ENCODE assay signal across 8 mouse cellular contexts in the genomic region with DNA sequence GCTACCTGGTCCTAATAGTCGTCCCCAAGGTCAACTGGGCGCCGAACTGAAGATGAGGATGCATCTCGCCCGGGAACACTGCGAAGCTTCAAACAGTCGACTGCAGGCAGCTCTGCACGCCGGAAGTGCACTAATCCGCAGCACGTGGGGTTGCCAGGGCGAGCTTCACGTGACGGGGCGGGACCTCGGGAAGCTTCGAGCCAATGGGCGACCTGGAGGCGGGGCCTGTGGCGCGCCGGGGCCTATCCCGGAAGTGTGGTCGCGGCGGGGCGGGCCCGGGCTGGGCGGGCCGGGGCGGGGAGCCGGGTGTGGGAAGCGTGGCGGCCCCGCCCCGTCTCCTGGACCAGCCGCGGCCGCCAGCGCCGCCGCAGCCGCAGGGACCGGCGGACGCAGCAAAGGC. TPM values are rescaled to one million over a fixed set of nuclear protein-coding genes. Genes with fewer than 3 reads are reported as not detected.
DNase-seq lines count a peak whose midpoint lies in the region; ATAC-seq and TF ChIP-seq lines count a peak whose summit lies in the region.

A gene (plus strand): TSS at position 283 of the 400 bp plus-strand sequence.

- peak within 1 kb of the TSS; percentile 83 for H3K9ac ChIP-seq in forebrain, embryonic 13.5 days
- H3K9ac ChIP-seq in heart, postnatal 0 days (replicated peaks; ENCODE audit: low read depth, low read length): peak within 1 kb of the TSS; percentile 74
- peak within 1 kb of the TSS; percentile 65 for H3K9ac ChIP-seq in liver, embryonic 14.5 days (replicated peaks)
- H3K9ac ChIP-seq in stomach, embryonic 15.5 days: peak within 1 kb of the TSS; percentile 30; the same call in 1 of the 2 replicates

- no peak within 1 kb of the TSS for H3K27ac ChIP-seq in forebrain, embryonic 13.5 days
- H3K27ac ChIP-seq in heart, postnatal 0 days (ENCODE audit: low read depth): no peak within 1 kb of the TSS
- no peak within 1 kb of the TSS for H3K27ac ChIP-seq in liver, embryonic 14.5 days
- no peak within 1 kb of the TSS for H3K27ac ChIP-seq in stomach, embryonic 15.5 days

- H3K36me3 ChIP-seq in forebrain, embryonic 13.5 days (ENCODE audit: poor library complexity, severe bottlenecking): no peaks in the 10 kb centered on the region
- no peaks in the 10 kb centered on the region for H3K36me3 ChIP-seq in heart, postnatal 0 days (replicated peaks; ENCODE audit: control insufficient read depth, insufficient read depth, low read length)
- H3K36me3 ChIP-seq in liver, embryonic 14.5 days (replicated peaks; ENCODE audit: control insufficient read depth, insufficient read depth, low read depth): no peaks in the 10 kb centered on the region
- no peaks in the 10 kb centered on the region for H3K36me3 ChIP-seq in stomach, embryonic 15.5 days

- no peak for TF ChIP-seq CTCF in heart, postnatal 0 days (IDR thresholded peaks at IDR 0.05; ENCODE audit: low read depth)
- TF ChIP-seq CTCF in liver, embryonic 14.5 days (IDR thresholded peaks at IDR 0.05; ENCODE audit: low read depth): no peak

- peak; percentile 95 for ATAC-seq in cerebellum, adult (ENCODE audit: insufficient number of reproducible peaks, low FRiP score, low TSS enrichment)
- ATAC-seq in forebrain, embryonic 13.5 days: peak; percentile 99
- peak; percentile 99 for ATAC-seq in heart, postnatal 0 days (ENCODE audit: insufficient read depth, low read depth)
- ATAC-seq in liver, embryonic 14.5 days (ENCODE audit: insufficient read depth): peak; percentile 92
- ATAC-seq in stomach, embryonic 15.5 days (ENCODE audit: insufficient read depth, low FRiP score, low read depth): peak; percentile 97

- H3K4me3 ChIP-seq in forebrain, embryonic 13.5 days: peak within 1 kb of the TSS; percentile 76
- peak within 1 kb of the TSS; percentile 81 for H3K4me3 ChIP-seq in heart, postnatal 0 days (ENCODE audit: low read depth, low read length)
- peak within 1 kb of the TSS; percentile 66 to 72 for H3K4me3 ChIP-seq in liver, embryonic 14.5 days (ENCODE audit: insufficient read depth in 1 of 2, low read depth in 2 of 2, low read length in 2 of 2)
- H3K4me3 ChIP-seq in stomach, embryonic 15.5 days (replicated peaks): peak within 1 kb of the TSS; percentile 77

- peak; percentile 91 for DNase-seq in ES-CJ7 (ENCODE audit: low read depth, low spot score)
- DNase-seq in heart, postnatal 0 days (ENCODE audit: low spot score): peak; percentile 91
- DNase-seq in kidney, postnatal 36 days: peak; percentile 92 to 96
- peak; percentile 84 to 91 (median 88) for DNase-seq in liver, embryonic 14.5 days (ENCODE audit: low read depth in 3 of 3, low spot score in 3 of 3)
- DNase-seq in neural tube, embryonic 10.5 days (ENCODE audit: extremely low spot score, low spot score): peak; percentile 93

- 2% methylated on average over 41 of the region's 46 CpGs for WGBS in forebrain, embryonic 13.5 days
- WGBS in heart, postnatal 0 days: 5% methylated on average over 21 of the region's 46 CpGs
- 3% methylated on average over 44 of the region's 46 CpGs for WGBS in liver, embryonic 14.5 days (ENCODE audit: insufficient replicate concordance)
- 2% methylated on average over 39 of the region's 46 CpGs for WGBS in stomach, embryonic 15.5 days

- no peaks in the 10 kb centered on the region for H3K9me3 ChIP-seq in forebrain, embryonic 13.5 days (replicated peaks)
- no peaks in the 10 kb centered on the region for H3K9me3 ChIP-seq in heart, postnatal 0 days (replicated peaks; ENCODE audit: control insufficient read depth, low read length)
- H3K9me3 ChIP-seq in liver, embryonic 14.5 days (ENCODE audit: control insufficient read depth, low read length): no peaks in the 10 kb centered on the region
- no peaks in the 10 kb centered on the region for H3K9me3 ChIP-seq in stomach, embryonic 15.5 days

- H3K27me3 ChIP-seq in forebrain, embryonic 13.5 days: no peaks in the 10 kb centered on the region
- no peaks in the 10 kb centered on the region for H3K27me3 ChIP-seq in heart, postnatal 0 days (ENCODE audit: control insufficient read depth, insufficient read depth, low read length)
- H3K27me3 ChIP-seq in liver, embryonic 14.5 days (ENCODE audit: control insufficient read depth, insufficient read depth, low read length): no peaks in the 10 kb centered on the region
- no peaks in the 10 kb centered on the region for H3K27me3 ChIP-seq in stomach, embryonic 15.5 days (replicated peaks)

- H3K4me2 ChIP-seq in forebrain, embryonic 13.5 days: peak within 1 kb of the TSS; percentile 98
- H3K4me2 ChIP-seq in heart, postnatal 0 days (ENCODE audit: low read depth, low read length): peak within 1 kb of the TSS; percentile 99
- H3K4me2 ChIP-seq in liver, embryonic 14.5 days (ENCODE audit: low read depth): peak within 1 kb of the TSS; percentile 71
- peak within 1 kb of the TSS; percentile 98 for H3K4me2 ChIP-seq in stomach, embryonic 15.5 days

- H3K4me1 ChIP-seq in forebrain, embryonic 13.5 days: peaks cover 22% of the 10 kb centered on the region
- peaks cover 10% of the 10 kb centered on the region; the same call in 1 of the 2 replicates for H3K4me1 ChIP-seq in heart, postnatal 0 days (ENCODE audit: control insufficient read depth, insufficient read depth)
- H3K4me1 ChIP-seq in liver, embryonic 14.5 days (replicated peaks; ENCODE audit: control insufficient read depth in 2 of 2, insufficient read depth in 2 of 2, low read length in 1 of 2): peaks cover 25 to 35% of the 10 kb centered on the region in 2 experiments
- peaks cover 12% of the 10 kb centered on the region; the same call in 1 of the 2 replicates for H3K4me1 ChIP-seq in stomach, embryonic 15.5 days

- TF ChIP-seq EP300 in heart, postnatal 0 days (IDR thresholded peaks at IDR 0.05; ENCODE audit: low read depth): 0 out of 2 replicates have a peak, but pooled peaks have one; percentile 64
- no peak for TF ChIP-seq EP300 in liver, embryonic 14.5 days (IDR thresholded peaks at IDR 0.05; ENCODE audit: low read depth)

RNA-seq across cellular contexts. Expression of the gene that starts here (rescaled TPM):
- polyA plus RNA-seq in forebrain, embryonic 13.5 days (2015; fragmentation: Nextera tagmentation; extraction: Ambion mirVana): 6.9 and 8.6 TPM in 2 replicates
- total RNA-seq in heart, postnatal 0 days (2014; rRNA removed; ENCODE audit: low replicate concordance): 5.2 and 10.5 TPM in 2 replicates
- polyA plus RNA-seq in heart, postnatal 0 days (2015; fragmentation: Nextera tagmentation; extraction: Ambion mirVana): 4.4 and 5.9 TPM in 2 replicates
- polyA plus RNA-seq in liver, embryonic 14.5 days (2012; rRNA removed): 3.4 and 4.1 TPM in 2 replicates
- polyA plus RNA-seq in liver, embryonic 14.5 days (2014; fragmentation: Nextera tagmentation; extraction: Ambion mirVana): 7.9 and 8.8 TPM in 2 replicates
- polyA plus RNA-seq in stomach, embryonic 15.5 days (2015; fragmentation: Nextera tagmentation; extraction: Ambion mirVana): 4.3 and 4.7 TPM in 2 replicates

Comparison
In these comparisons a context has a peak if more than half of its experiments do, and no peak if none do; other contexts are left out.
1. H3K9ac ChIP-seq: peak in every context shown above with its lines; median percentile 83 in forebrain, embryonic 13.5 days; 74 in heart, postnatal 0 days; 65 in liver, embryonic 14.5 days; 30 in stomach, embryonic 15.5 days.